Mouse (Mus musculus): ENCODE results near the gene Mafk. TPM values are rescaled to one million over a fixed set of nuclear protein-coding genes. Genes with fewer than 3 reads are reported as not detected.
A peak's percentile ranks its signal among the peaks of the same experiment; 100 is the strongest.

Mafk gene
- polyA plus RNA-seq, 1 experiment, result 40.1 TPM

GRCm38 (mm10) chr5:139813963-139814381 lies 22.7 kb downstream of the Mafk start:
- TF ChIP-seq GATA1 (IDR thresholded peaks at IDR 0.05; ENCODE audit: borderline replicate concordance, low read length) (no peak), FLI1 (IDR thresholded peaks at IDR 0.05; ENCODE audit: low read length) (no peak)
- H3K9me3 ChIP-seq, result no peaks in the 10 kb centered on the region
- H3K27me3 ChIP-seq (replicated peaks), result no peaks in the 10 kb centered on the region
- no peak overlapping the region for H3K4me3 ChIP-seq (replicated peaks)
- H3K36me3 ChIP-seq (replicated peaks; ENCODE audit: low read length), result no peaks in the 10 kb centered on the region
- H3K4me1 ChIP-seq, result peaks cover 88% of the 10 kb centered on the region

DNA sequence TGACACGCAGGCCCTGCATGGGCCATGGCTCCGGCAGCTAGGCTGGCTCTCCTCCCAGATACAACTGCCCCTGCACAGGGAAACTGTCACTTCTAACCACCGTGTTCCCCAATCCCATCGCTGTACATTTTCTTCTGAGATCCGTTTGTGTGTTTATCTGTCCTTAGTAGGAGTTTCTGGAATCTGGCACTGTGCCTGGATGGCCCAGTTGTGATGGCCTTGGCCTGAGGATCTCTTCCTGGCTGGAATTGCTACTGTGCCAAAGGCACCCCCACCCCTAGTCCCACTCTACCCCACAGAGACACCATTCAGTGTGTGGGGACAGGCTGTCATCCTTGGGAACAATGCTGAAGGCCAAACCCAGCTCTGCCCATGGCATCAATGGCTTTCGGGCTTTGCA lies 24.7 kb downstream of the Mafk start:
- Histone ChIP-seq H3K4me3 (replicated peaks) (peak overlapping the region; percentile 42), H3K4me1 (peaks cover 85% of the 10 kb centered on the region), H3K9me3 (no peaks in the 10 kb centered on the region), H3K27me3 (replicated peaks) (no peaks in the 10 kb centered on the region), H3K36me3 (replicated peaks; ENCODE audit: low read length) (peaks cover 16% of the 10 kb centered on the region)
- TF ChIP-seq FLI1 (IDR thresholded peaks at IDR 0.05; ENCODE audit: low read length) (no peak), GATA1 (IDR thresholded peaks at IDR 0.05; ENCODE audit: borderline replicate concordance, low read length) (no peak)

GRCm38 (mm10) chr5:139816445-139816844 lies 25.1 kb downstream of the Mafk start:
- Histone ChIP-seq H3K27me3 (replicated peaks) (no peaks in the 10 kb centered on the region), H3K36me3 (replicated peaks; ENCODE audit: low read length) (peaks cover 21% of the 10 kb centered on the region), H3K4me1 (peaks cover 80% of the 10 kb centered on the region), H3K9me3 (no peaks in the 10 kb centered on the region), H3K4me3 (replicated peaks) (no peak overlapping the region)
- TF ChIP-seq FLI1 (IDR thresholded peaks at IDR 0.05; ENCODE audit: low read length) (no peak), GATA1 (IDR thresholded peaks at IDR 0.05; ENCODE audit: borderline replicate concordance, low read length) (no peak)

- H3K36me3 ChIP-seq (replicated peaks; ENCODE audit: low read length), result peaks cover 29% of the 10 kb centered on the region
- H3K9me3 ChIP-seq, result no peaks in the 10 kb centered on the region
- TF ChIP-seq GATA1 (IDR thresholded peaks at IDR 0.05; ENCODE audit: borderline replicate concordance, low read length) (no peak), FLI1 (IDR thresholded peaks at IDR 0.05; ENCODE audit: low read length) (no peak)
- H3K27me3 ChIP-seq (replicated peaks), result no peaks in the 10 kb centered on the region
- H3K4me1 ChIP-seq, result peaks cover 72% of the 10 kb centered on the region
- H3K4me3 ChIP-seq (replicated peaks), result no peak overlapping the region
Observed at GRCm38 (mm10) chr5:139817292-139817691, 26.0 kb downstream of the Mafk start.

DNA sequence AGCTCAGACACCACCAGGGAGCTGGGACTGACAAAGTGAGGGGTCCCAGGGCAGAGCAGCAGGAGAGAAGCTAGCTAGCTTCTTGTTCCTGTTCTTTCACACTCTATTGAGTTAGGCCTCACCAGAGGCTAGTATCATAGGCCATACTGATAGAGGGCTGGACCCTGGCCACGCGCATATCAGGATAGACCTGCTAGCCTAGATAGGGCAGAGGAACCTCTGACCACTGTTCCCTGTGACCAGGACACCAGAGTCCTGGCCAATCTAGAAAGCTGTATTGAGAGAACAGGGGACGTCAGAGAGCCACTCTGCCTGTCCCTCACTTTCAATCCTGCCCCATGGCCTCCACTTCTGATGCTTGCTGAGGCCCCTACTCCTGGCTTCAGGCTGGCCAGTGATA lies 26.7 kb downstream of the Mafk start:
- no peak for TF ChIP-seq GATA1 (IDR thresholded peaks at IDR 0.05; ENCODE audit: borderline replicate concordance, low read length)
- TF ChIP-seq FLI1 (IDR thresholded peaks at IDR 0.05; ENCODE audit: low read length), result no peak
- no peaks in the 10 kb centered on the region for H3K27me3 ChIP-seq (replicated peaks)

GRCm38 (mm10) chr5:139818801-139819200 lies 27.5 kb downstream of the Mafk start:
- H3K4me3 ChIP-seq (replicated peaks), result no peak overlapping the region
- H3K36me3 ChIP-seq (replicated peaks; ENCODE audit: low read length), result peaks cover 44% of the 10 kb centered on the region
- peaks cover 56% of the 10 kb centered on the region for H3K4me1 ChIP-seq
- no peak for TF ChIP-seq FLI1 (IDR thresholded peaks at IDR 0.05; ENCODE audit: low read length)
- no peak for TF ChIP-seq GATA1 (IDR thresholded peaks at IDR 0.05; ENCODE audit: borderline replicate concordance, low read length)
- H3K9me3 ChIP-seq, result no peaks in the 10 kb centered on the region
- H3K27me3 ChIP-seq (replicated peaks), result no peaks in the 10 kb centered on the region

More for the DNA sequence above, 26.7 kb downstream of the Mafk start:
- peak overlapping the region; percentile 13 for H3K4me3 ChIP-seq (replicated peaks)
- peaks cover 64% of the 10 kb centered on the region for H3K4me1 ChIP-seq
- peaks cover 37% of the 10 kb centered on the region for H3K36me3 ChIP-seq (replicated peaks; ENCODE audit: low read length)
- H3K9me3 ChIP-seq, result no peaks in the 10 kb centered on the region

DNA sequence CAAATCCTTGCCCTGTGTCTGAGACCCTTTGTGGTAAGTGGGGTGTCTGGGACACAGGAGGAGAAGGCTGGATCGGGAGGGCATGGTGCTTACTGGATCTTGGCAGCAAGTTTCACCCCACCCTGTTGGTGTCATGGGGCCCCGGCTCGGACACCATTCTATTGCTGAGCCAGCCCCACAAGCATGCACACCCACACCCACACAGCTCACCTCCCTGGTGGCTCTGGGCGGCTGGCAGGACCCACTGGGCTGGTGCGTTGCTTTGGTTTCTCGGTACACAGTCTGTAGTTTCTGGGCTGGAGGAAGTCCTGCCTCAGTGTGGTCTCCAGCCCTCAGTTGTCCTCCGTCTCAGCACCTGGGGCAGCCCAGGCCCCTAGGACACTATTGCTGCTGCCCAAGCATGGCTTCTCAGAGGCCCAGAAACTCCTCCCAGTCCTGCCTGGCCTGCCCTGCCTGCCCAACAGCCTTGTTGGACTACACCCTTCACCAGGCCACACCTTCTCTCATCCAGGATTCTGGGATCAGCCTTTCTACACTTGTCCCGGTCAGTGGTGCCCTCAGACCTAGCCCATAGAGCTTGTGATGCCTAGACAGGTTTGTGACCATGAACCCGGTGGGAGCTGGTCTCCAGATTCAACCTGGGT lies 28.3 kb downstream of the Mafk start, which contains the start of gene Tmem184a:
Tmem184a (minus strand) TSS at position 380 of the 644 bp plus-strand sequence.
- no peak within 1 kb of the TSS for H3K4me3 ChIP-seq (replicated peaks)
- peaks cover 52% of the 10 kb centered on the region for H3K4me1 ChIP-seq
- no peak for TF ChIP-seq GATA1 (IDR thresholded peaks at IDR 0.05; ENCODE audit: borderline replicate concordance, low read length)
- TF ChIP-seq FLI1 (IDR thresholded peaks at IDR 0.05; ENCODE audit: low read length), result no peak
- no peaks in the 10 kb centered on the region for H3K9me3 ChIP-seq
- H3K27me3 ChIP-seq (replicated peaks), result no peaks in the 10 kb centered on the region
- peaks cover 52% of the 10 kb centered on the region for H3K36me3 ChIP-seq (replicated peaks; ENCODE audit: low read length)

- peaks cover 48% of the 10 kb centered on the region for H3K4me1 ChIP-seq
- no peak overlapping the region for H3K4me3 ChIP-seq (replicated peaks)
- TF ChIP-seq FLI1 (IDR thresholded peaks at IDR 0.05; ENCODE audit: low read length) (no peak), GATA1 (IDR thresholded peaks at IDR 0.05; ENCODE audit: borderline replicate concordance, low read length) (no peak)
- H3K27me3 ChIP-seq (replicated peaks), result no peaks in the 10 kb centered on the region
- peaks cover 61% of the 10 kb centered on the region for H3K36me3 ChIP-seq (replicated peaks; ENCODE audit: low read length)
- no peaks in the 10 kb centered on the region for H3K9me3 ChIP-seq
Observed at GRCm38 (mm10) chr5:139821466-139822459, 30.4 kb downstream of the Mafk start.

- H3K4me1 ChIP-seq, result peaks cover 35% of the 10 kb centered on the region
- no peaks in the 10 kb centered on the region for H3K27me3 ChIP-seq (replicated peaks)
- no peak overlapping the region for H3K4me3 ChIP-seq (replicated peaks)
- TF ChIP-seq FLI1 (IDR thresholded peaks at IDR 0.05; ENCODE audit: low read length) (no peak), GATA1 (IDR thresholded peaks at IDR 0.05; ENCODE audit: borderline replicate concordance, low read length) (no peak)
- peaks cover 57% of the 10 kb centered on the region for H3K36me3 ChIP-seq (replicated peaks; ENCODE audit: low read length)
- no peaks in the 10 kb centered on the region for H3K9me3 ChIP-seq
Observed at GRCm38 (mm10) chr5:139824531-139824930, 33.2 kb downstream of the Mafk start.
